Mouse (Mus musculus): ENCODE measurements around the gene Plcb3. TPM values are rescaled to one million over a fixed set of nuclear protein-coding genes. Genes with fewer than 3 reads are reported as not detected.
A peak's percentile ranks its signal among the peaks of the same experiment; 100 is the strongest.

The Plcb3 gene
- total RNA-seq, 2 experiments from 2014 or later, result 9.8 to 10.4 TPM

- peak; percentile 65 for DNase-seq
Measured at GRCm38 (mm10) chr19:6919876-6920740, 56.2 kb downstream of the Plcb3 start.

- DNase-seq, result no peak
Measured at GRCm38 (mm10) chr19:6919431-6919830, 56.8 kb downstream of the Plcb3 start.

GRCm38 (mm10) chr19:6918321-6918720 is 57.9 kb downstream of the Plcb3 start:
- no peak for DNase-seq

GRCm38 (mm10) chr19:6916496-6916895 is 59.8 kb downstream of the Plcb3 start:
- DNase-seq, result no peak

- DNase-seq, result no peak
Measured at GRCm38 (mm10) chr19:6915276-6915675, 61.0 kb downstream of the Plcb3 start.

- DNase-seq, result no peak
Measured at GRCm38 (mm10) chr19:6914540-6914939, 61.7 kb downstream of the Plcb3 start.

- no peak for DNase-seq
Measured at GRCm38 (mm10) chr19:6913991-6914390, 62.3 kb downstream of the Plcb3 start.

- no peak for DNase-seq
Measured at GRCm38 (mm10) chr19:6913036-6913435, 63.2 kb downstream of the Plcb3 start.

GRCm38 (mm10) chr19:6912205-6912970 is 63.9 kb downstream of the Plcb3 start:
- no peak for DNase-seq

GRCm38 (mm10) chr19:6911101-6912074 is 64.9 kb downstream of the Plcb3 start:
- no peak for DNase-seq

- peak; percentile 70 for DNase-seq
Measured at GRCm38 (mm10) chr19:6910306-6910705, 66.0 kb downstream of the Plcb3 start.

- peak; percentile 92 for DNase-seq
Measured at GRCm38 (mm10) chr19:6909507-6910289, 66.6 kb downstream of the Plcb3 start, which contains the start of the genes Trmt112 and Prdx5. Gene Trmt112 (plus strand): TSS chr19:6909698. Gene Prdx5 (minus strand): TSS chr19:6910106.

GRCm38 (mm10) chr19:6909021-6909420 is 67.2 kb downstream of the Plcb3 start:
- DNase-seq, result no peak

- no peak for DNase-seq
Measured at GRCm38 (mm10) chr19:6907811-6908540, 68.3 kb downstream of the Plcb3 start.

GRCm38 (mm10) chr19:6907094-6907493 is 69.2 kb downstream of the Plcb3 start:
- no peak for DNase-seq

- no peak for DNase-seq
Measured at GRCm38 (mm10) chr19:6906199-6906598, 70.1 kb downstream of the Plcb3 start.

GRCm38 (mm10) chr19:6905498-6906159 is 70.6 kb downstream of the Plcb3 start:
- no peak for DNase-seq

- DNase-seq, result no peak
Measured at GRCm38 (mm10) chr19:6904846-6905245, 71.4 kb downstream of the Plcb3 start.

GRCm38 (mm10) chr19:6903031-6903430 is 73.2 kb downstream of the Plcb3 start:
- DNase-seq, result no peak

Measured in gastrocnemius, postnatal 25 days (tissue).